24 mouse cellular contexts compared by ENCODE assay signal in the genomic region with DNA sequence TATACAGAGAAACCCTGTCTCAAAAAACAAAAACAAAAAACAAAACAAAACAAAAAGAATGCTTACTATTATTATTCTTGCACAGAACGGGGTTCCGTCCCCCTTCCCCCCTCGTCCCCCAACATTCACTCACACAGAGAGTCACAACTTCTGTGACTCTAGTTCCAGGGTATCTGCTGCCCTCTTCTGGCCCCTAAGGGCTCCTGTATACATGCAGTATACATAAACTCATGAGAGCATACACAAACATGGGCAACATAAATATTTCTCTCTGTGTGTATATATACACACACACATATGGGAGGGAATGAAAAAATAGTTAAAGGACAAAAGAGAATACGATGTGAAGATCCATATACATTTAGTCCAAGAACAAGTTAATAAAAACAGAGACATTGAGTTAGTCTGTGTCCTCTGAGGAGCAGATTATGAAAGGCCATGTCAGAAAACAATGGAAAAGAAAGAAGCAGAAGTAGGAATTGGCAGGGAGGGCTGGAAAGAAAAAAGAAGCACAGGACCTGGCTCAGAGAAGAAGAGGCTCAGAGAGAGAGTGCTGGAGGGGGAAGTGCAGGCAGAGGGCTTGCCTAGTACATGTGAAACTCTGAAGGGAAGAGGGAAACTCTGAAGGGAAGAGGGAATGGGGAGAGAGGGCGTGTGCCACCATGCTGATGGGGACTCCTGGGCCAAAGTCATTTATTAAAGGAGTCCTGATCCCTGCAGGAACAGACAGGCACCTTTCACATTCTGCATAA.
DNase-seq lines count a peak whose midpoint lies in the region; ATAC-seq and TF ChIP-seq lines count a peak whose summit lies in the region.
"Had no signal": no experiment of that assay in that cellular context is flagged by ENCODE, and none has a peak within 500 bp of the region (broad histone marks: within the 10 kb centered on the region; RNA-seq: fewer than 3 reads in every experiment).

No protein-coding gene starts in this region.

- no peak for DNase-seq in hindbrain, postnatal 0 days (ENCODE audit: low spot score)
- DNase-seq in liver, embryonic 14.5 days (ENCODE audit: low read depth in 3 of 3, low spot score in 3 of 3) = no peak
- DNase-seq in adipocyte (ENCODE audit: low spot score) = peak; percentile 4
- DNase-seq in stomach, postnatal 0 days (ENCODE audit: low spot score) = no peak
- DNase-seq in right cerebral cortex, postnatal 14 days = no peak
- DNase-seq: adrenal gland, adult 8-10 months; B cell, adult 2 months; cerebellum, adult 9-10 months; heart, postnatal 36 days; kidney, adult 18-20 months; kidney, postnatal 4 days; thymus, adult 18-20 months; thymus, postnatal 4 days had no signal

- H3K27me3 ChIP-seq in hindbrain, postnatal 0 days (ENCODE audit: insufficient read depth, low read length) = no peaks in the 10 kb centered on the region
- no peaks in the 10 kb centered on the region for H3K27me3 ChIP-seq in hindbrain, embryonic 16.5 days (replicated peaks; ENCODE audit: control insufficient read depth, insufficient read depth, low read length)
- H3K27me3 ChIP-seq in liver, embryonic 14.5 days (ENCODE audit: control insufficient read depth, insufficient read depth, low read length) = no peaks in the 10 kb centered on the region
- no peaks in the 10 kb centered on the region for H3K27me3 ChIP-seq in liver, embryonic 12.5 days (replicated peaks)
- H3K27me3 ChIP-seq in stomach, postnatal 0 days (ENCODE audit: control insufficient read depth, insufficient read depth, low read length) = no peaks in the 10 kb centered on the region
- H3K27me3 ChIP-seq: embryonic facial prominence, embryonic 13.5 days; forebrain, embryonic 15.5 days; heart, embryonic 13.5 days; limb, embryonic 15.5 days; megakaryocyte, embryonic 14.5 days; midbrain, embryonic 15.5 days; neural tube, embryonic 15.5 days had no signal

- no peak overlapping the region; the same call in 1 of the 2 replicates for H3K27ac ChIP-seq in hindbrain, postnatal 0 days
- no peak overlapping the region for H3K27ac ChIP-seq in hindbrain, embryonic 16.5 days (ENCODE audit: low read depth, low read length)
- no peak overlapping the region for H3K27ac ChIP-seq in liver, embryonic 14.5 days
- no peak overlapping the region for H3K27ac ChIP-seq in liver, embryonic 12.5 days
- no peak overlapping the region for H3K27ac ChIP-seq in stomach, postnatal 0 days (replicated peaks)
- H3K27ac ChIP-seq: embryonic facial prominence, embryonic 13.5 days; forebrain, embryonic 15.5 days; heart, embryonic 13.5 days; hindbrain, embryonic 14.5 days; limb, embryonic 15.5 days; midbrain, embryonic 15.5 days; neural tube, embryonic 15.5 days had no signal

- no peak overlapping the region for H3K4me2 ChIP-seq in hindbrain, postnatal 0 days (ENCODE audit: low read depth, low read length)
- no peak overlapping the region for H3K4me2 ChIP-seq in hindbrain, embryonic 16.5 days (ENCODE audit: low read length)
- H3K4me2 ChIP-seq in liver, embryonic 14.5 days (ENCODE audit: low read depth) = no peak overlapping the region
- H3K4me2 ChIP-seq in liver, embryonic 12.5 days = no peak overlapping the region
- no peak overlapping the region for H3K4me2 ChIP-seq in stomach, postnatal 0 days (replicated peaks; ENCODE audit: low read depth)
- H3K4me2 ChIP-seq: embryonic facial prominence, embryonic 13.5 days; forebrain, embryonic 15.5 days; heart, embryonic 13.5 days; hindbrain, embryonic 14.5 days; limb, embryonic 15.5 days; midbrain, embryonic 15.5 days; neural tube, embryonic 15.5 days had no signal

- WGBS in hindbrain, postnatal 0 days = 93% methylated on average over 5 of the region's 5 CpGs
- WGBS in hindbrain, embryonic 16.5 days = 92% methylated on average over 5 of the region's 5 CpGs
- WGBS in liver, embryonic 14.5 days (ENCODE audit: insufficient replicate concordance) = 83% methylated on average over 5 of the region's 5 CpGs
- WGBS in liver, embryonic 12.5 days (ENCODE audit: insufficient replicate concordance) = 92% methylated on average over 5 of the region's 5 CpGs
- 84% methylated on average over 5 of the region's 5 CpGs for WGBS in stomach, postnatal 0 days

- H3K9ac ChIP-seq in hindbrain, postnatal 0 days (replicated peaks; ENCODE audit: low read length) = no peak overlapping the region
- no peak overlapping the region for H3K9ac ChIP-seq in hindbrain, embryonic 16.5 days (ENCODE audit: low read depth, low read length)
- H3K9ac ChIP-seq in liver, embryonic 14.5 days (replicated peaks) = no peak overlapping the region
- H3K9ac ChIP-seq in liver, embryonic 12.5 days = no peak overlapping the region
- no peak overlapping the region for H3K9ac ChIP-seq in stomach, postnatal 0 days (ENCODE audit: low read length)
- H3K9ac ChIP-seq: embryonic facial prominence, embryonic 13.5 days; forebrain, embryonic 15.5 days; heart, embryonic 13.5 days; hindbrain, embryonic 14.5 days; limb, embryonic 15.5 days; midbrain, embryonic 15.5 days; neural tube, embryonic 15.5 days had no signal

- no peaks in the 10 kb centered on the region for H3K9me3 ChIP-seq in hindbrain, postnatal 0 days (ENCODE audit: low read length)
- no peaks in the 10 kb centered on the region for H3K9me3 ChIP-seq in hindbrain, embryonic 16.5 days (ENCODE audit: control insufficient read depth, low read length)
- H3K9me3 ChIP-seq in liver, embryonic 14.5 days (ENCODE audit: control insufficient read depth, low read length) = no peaks in the 10 kb centered on the region
- H3K9me3 ChIP-seq in liver, embryonic 12.5 days (replicated peaks) = 0 out of 2 replicates have a peak, but pooled peaks cover 3% of the 10 kb centered on the region
- H3K9me3 ChIP-seq in stomach, postnatal 0 days (ENCODE audit: control insufficient read depth, low read length) = no peaks in the 10 kb centered on the region
- H3K9me3 ChIP-seq: embryonic facial prominence, embryonic 13.5 days; forebrain, embryonic 15.5 days; heart, embryonic 13.5 days; limb, embryonic 15.5 days; megakaryocyte, embryonic 14.5 days; midbrain, embryonic 15.5 days; neural tube, embryonic 15.5 days had no signal

- no peak for TF ChIP-seq EP300 in liver, embryonic 14.5 days (IDR thresholded peaks at IDR 0.05; ENCODE audit: low read depth)
- no peak for TF ChIP-seq EP300 in stomach, postnatal 0 days (optimal IDR thresholded peaks at IDR 0.05)

- peaks cover 4% of the 10 kb centered on the region; the same call in 1 of the 2 replicates for H3K4me1 ChIP-seq in hindbrain, postnatal 0 days (ENCODE audit: insufficient read depth, low read length)
- no peaks in the 10 kb centered on the region for H3K4me1 ChIP-seq in hindbrain, embryonic 16.5 days (ENCODE audit: control insufficient read depth, insufficient read depth, low read depth, low read length)
- peaks cover 18 to 44% of the 10 kb centered on the region in 2 experiments for H3K4me1 ChIP-seq in liver, embryonic 14.5 days (replicated peaks; ENCODE audit: control insufficient read depth in 2 of 2, insufficient read depth in 2 of 2, low read length in 1 of 2)
- peaks cover 60% of the 10 kb centered on the region for H3K4me1 ChIP-seq in liver, embryonic 12.5 days
- H3K4me1 ChIP-seq in stomach, postnatal 0 days (replicated peaks; ENCODE audit: control insufficient read depth, insufficient read depth) = no peaks in the 10 kb centered on the region
- H3K4me1 ChIP-seq: forebrain, embryonic 15.5 days; midbrain, embryonic 15.5 days had no signal

- no peaks in the 10 kb centered on the region for H3K36me3 ChIP-seq in hindbrain, postnatal 0 days (ENCODE audit: insufficient read depth, low read length)
- H3K36me3 ChIP-seq in hindbrain, embryonic 16.5 days (ENCODE audit: control insufficient read depth, insufficient read depth, low read length) = no peaks in the 10 kb centered on the region
- no peaks in the 10 kb centered on the region for H3K36me3 ChIP-seq in liver, embryonic 14.5 days (replicated peaks; ENCODE audit: control insufficient read depth, insufficient read depth, low read depth)
- H3K36me3 ChIP-seq in liver, embryonic 12.5 days = no peaks in the 10 kb centered on the region
- H3K36me3 ChIP-seq in stomach, postnatal 0 days (ENCODE audit: control insufficient read depth, insufficient read depth, low read length) = no peaks in the 10 kb centered on the region
- H3K36me3 ChIP-seq: embryonic facial prominence, embryonic 13.5 days; forebrain, embryonic 15.5 days; heart, embryonic 13.5 days; limb, embryonic 15.5 days; midbrain, embryonic 15.5 days; neural tube, embryonic 15.5 days had no signal

- no peak for ATAC-seq in hindbrain, postnatal 0 days
- ATAC-seq in hindbrain, embryonic 16.5 days = no peak
- no peak for ATAC-seq in liver, embryonic 14.5 days (ENCODE audit: insufficient read depth)
- ATAC-seq in liver, embryonic 12.5 days = no peak
- no peak for ATAC-seq in stomach, postnatal 0 days (ENCODE audit: low FRiP score, low TSS enrichment)
- ATAC-seq: forebrain, embryonic 15.5 days; lung, postnatal 0 days; midbrain, embryonic 15.5 days had no signal

- TF ChIP-seq CTCF in hindbrain, postnatal 0 days (IDR thresholded peaks at IDR 0.05; ENCODE audit: low read depth) = peak; percentile 23; the same call in 1 of the 2 replicates
- peak; percentile 35 for TF ChIP-seq CTCF in liver, embryonic 14.5 days (IDR thresholded peaks at IDR 0.05; ENCODE audit: low read depth)
- TF ChIP-seq CTCF in stomach, postnatal 0 days (IDR thresholded peaks at IDR 0.05; ENCODE audit: low read depth) = peak; percentile 28

- H3K4me3 ChIP-seq in hindbrain, postnatal 0 days (ENCODE audit: low read length) = no peak overlapping the region
- H3K4me3 ChIP-seq in hindbrain, embryonic 16.5 days (ENCODE audit: low read length) = no peak overlapping the region
- no peak overlapping the region for H3K4me3 ChIP-seq in liver, embryonic 14.5 days (ENCODE audit: insufficient read depth in 1 of 2, low read depth in 2 of 2, low read length in 2 of 2)
- H3K4me3 ChIP-seq in liver, embryonic 12.5 days = no peak overlapping the region
- no peak overlapping the region for H3K4me3 ChIP-seq in stomach, postnatal 0 days (ENCODE audit: low read depth, low read length)
- H3K4me3 ChIP-seq: embryonic facial prominence, embryonic 13.5 days; forebrain, embryonic 15.5 days; heart, embryonic 13.5 days; limb, embryonic 15.5 days; megakaryocyte, embryonic 14.5 days; midbrain, embryonic 15.5 days; neural tube, embryonic 15.5 days had no signal
